Mouse (Mus musculus) heart, postnatal 4 days (tissue): ENCODE measurements around the gene Pcsk6. TPM values are rescaled to one million over a fixed set of nuclear protein-coding genes. Genes with fewer than 3 reads are reported as not detected.
"Not testable (repeated sequence)": the region's sequence is repeated elsewhere in the genome, so short reads cannot be mapped to it uniquely, and the experiment has no call there.

ENCODE experiments used
- DNase-seq: peaks from one replicate; pipeline ENCODE4 v3.0.0; 2021
- total RNA-seq, 2 experiments: library from RNA; stranded (reverse); gene quantifications; 2 replicates each; pipeline ENCODE4 v1.2.3; 2021

Pcsk6 gene
- total RNA-seq, 2 experiments from 2014 or later: 32.7 to 39.8 TPM

GRCm38 (mm10) chr7:66055356-66055755 lies 193.8 kb downstream of the Pcsk6 start:
- DNase-seq: not testable (repeated sequence)

DNA sequence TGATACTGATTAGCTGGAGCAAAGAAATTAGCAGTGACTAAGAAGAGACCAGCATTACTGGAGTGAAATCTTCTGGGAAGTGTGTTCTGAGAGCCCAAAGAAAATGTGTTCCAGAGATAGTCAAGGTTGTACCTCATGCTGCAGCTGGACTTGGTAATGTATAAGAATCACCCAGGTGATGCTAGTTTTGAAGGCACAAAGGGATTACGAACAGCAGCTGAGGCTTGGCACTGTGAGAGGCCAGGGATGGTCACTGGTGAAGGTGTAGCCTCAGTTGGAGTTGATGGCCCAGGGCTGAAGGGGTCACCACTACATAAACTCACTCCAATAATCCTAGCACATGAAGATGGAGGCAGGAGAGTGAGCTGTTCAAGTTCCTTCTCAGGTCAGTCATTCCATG lies 197.2 kb downstream of the Pcsk6 start, which contains the start of gene Snrpa1:
Gene Snrpa1 (plus strand): TSS at position 301 of the 400 bp plus-strand sequence.
- DNase-seq: no peak

GRCm38 (mm10) chr7:66060066-66060956 lies 198.8 kb downstream of the Pcsk6 start:
- DNase-seq: peak; percentile 91

GRCm38 (mm10) chr7:66061057-66061456 lies 199.5 kb downstream of the Pcsk6 start:
- no peak for DNase-seq

- DNase-seq: no peak
Observed at GRCm38 (mm10) chr7:66076411-66076810, 214.9 kb downstream of the Pcsk6 start.

DNA sequence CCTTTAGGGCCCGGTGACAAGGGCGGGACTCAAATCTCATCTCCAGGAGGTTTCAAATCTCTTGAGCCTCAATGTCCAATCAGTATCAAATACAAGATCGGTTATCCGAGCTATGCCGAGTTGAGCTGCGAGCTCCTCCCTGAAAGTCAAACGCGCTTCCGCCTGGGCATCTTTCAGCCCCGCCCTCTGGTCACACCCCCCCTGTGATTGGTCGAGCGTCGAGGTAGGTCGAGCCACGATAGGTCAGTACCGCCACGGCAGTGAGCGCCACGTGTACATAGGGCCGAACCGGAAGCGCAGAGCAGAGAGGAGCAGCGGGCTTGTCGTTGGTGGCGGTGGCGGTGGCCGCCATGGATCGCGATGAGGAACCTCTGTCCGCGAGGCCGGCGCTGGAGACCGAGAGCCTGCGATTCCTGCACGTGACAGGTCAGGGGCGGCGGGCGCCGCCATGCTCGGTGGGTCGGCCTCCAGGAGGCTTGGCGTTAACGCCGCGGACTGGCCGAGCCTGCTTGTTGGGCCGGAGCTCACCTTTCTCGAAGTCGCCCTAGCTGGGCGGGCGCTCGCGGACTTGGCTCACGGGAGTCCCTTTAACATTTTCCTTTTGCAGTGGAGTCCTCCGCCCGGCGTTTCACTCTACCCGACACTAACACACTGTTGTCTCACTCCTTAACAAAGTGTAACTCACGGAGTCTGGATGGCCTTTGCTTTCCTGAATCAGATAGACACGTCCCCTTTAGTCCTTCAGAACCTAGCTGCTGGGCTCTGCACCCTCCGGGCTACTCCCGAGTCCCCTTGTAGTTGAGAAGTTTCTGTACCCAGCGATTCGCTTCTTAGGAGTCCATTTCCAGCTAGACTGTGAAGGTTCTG lies 218.1 kb downstream of the Pcsk6 start, which contains the start of gene Selenos:
Gene Selenos (plus strand): TSS at position 286 of the 867 bp plus-strand sequence.
- peak; percentile 96 for DNase-seq

GRCm38 (mm10) chr7:66080231-66080613 lies 218.7 kb downstream of the Pcsk6 start:
- no peak for DNase-seq

DNA sequence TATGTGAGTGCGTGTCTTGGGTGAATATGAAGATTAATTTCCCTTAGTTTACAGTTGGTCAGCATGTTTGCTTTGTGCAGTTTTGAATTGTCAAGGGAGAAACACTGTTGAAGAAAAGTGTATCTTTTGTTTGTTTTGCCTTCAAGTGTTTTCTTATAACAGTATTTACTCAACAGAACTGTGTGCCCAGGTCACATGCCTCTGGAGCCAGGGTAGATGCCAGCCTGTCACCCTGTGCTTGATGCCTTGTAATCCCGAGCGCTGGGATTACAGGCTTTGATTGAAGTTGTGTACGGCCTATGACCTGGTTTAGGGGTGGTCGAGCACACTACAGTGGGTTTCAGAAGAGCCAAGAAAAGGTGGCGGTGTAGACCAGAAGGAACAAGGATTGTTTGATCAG lies 222.2 kb downstream of the Pcsk6 start:
- no peak for DNase-seq

- DNase-seq: no peak
Observed at GRCm38 (mm10) chr7:66084546-66084945, 223.0 kb downstream of the Pcsk6 start.

DNA sequence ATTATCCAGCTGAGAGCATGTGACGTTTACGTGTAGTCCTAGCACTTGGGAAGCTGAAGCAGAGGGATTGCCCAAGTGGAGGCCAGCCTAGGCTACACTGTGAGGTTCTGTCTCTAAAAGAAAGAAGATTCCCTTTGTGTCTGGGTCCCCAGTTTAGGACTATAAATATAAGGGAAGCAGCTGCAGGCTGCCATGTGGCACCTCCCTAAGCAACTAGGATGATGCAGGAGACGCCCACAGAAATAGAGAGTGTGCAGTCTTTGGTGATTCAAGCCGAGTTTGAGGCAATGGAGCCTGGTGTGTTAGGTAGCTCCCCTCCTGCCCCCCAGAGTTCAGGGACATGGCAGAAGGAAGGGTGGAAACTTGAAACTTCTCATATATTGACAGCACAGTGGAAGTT lies 226.1 kb downstream of the Pcsk6 start:
- no peak for DNase-seq

GRCm38 (mm10) chr7:66088077-66088476 lies 226.5 kb downstream of the Pcsk6 start:
- no peak for DNase-seq

- DNase-seq: no peak
Observed at GRCm38 (mm10) chr7:66090676-66091190, 229.2 kb downstream of the Pcsk6 start.

DNA sequence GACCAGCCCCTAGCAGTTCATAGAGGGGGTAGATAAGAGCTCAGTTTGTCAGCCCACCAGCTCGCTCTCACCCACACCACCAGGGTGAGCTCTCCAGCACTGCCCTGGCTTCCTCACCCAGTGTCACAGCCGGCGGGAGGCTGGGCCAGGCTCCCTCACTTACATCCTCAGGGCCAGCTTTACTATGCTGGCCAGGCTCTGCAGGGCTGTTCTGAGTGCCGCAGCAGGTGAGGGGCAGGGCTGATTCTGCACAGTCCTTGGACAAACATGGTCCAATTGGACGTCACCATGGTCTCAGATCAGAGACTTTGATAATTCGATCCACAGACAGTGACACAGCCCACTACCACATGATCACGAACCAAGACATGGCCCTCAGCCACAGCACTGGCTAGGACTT lies 230.0 kb downstream of the Pcsk6 start:
- DNase-seq: no peak

- DNase-seq: no peak
Observed at GRCm38 (mm10) chr7:66092656-66093055, 231.1 kb downstream of the Pcsk6 start.

DNA sequence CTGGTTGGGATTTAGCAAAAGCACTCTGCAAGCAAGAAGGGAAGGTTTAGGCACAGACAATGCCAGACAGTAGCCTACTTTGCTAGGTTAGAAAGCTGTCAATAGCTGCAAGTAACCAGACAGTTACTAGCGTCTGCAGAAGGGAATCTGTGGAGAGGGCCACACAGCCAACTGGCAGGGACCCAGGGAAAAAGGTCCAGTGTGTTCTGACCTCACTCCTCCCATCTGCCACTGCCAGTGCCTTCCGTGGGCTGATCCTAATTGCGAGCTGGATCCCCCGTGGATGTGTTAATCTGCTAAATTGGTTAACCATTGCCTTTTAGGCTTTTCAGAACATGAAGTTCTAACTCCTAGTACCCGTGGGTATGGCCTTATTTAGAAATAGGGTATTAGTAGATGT lies 232.6 kb downstream of the Pcsk6 start:
- peak; percentile 32 for DNase-seq

DNA sequence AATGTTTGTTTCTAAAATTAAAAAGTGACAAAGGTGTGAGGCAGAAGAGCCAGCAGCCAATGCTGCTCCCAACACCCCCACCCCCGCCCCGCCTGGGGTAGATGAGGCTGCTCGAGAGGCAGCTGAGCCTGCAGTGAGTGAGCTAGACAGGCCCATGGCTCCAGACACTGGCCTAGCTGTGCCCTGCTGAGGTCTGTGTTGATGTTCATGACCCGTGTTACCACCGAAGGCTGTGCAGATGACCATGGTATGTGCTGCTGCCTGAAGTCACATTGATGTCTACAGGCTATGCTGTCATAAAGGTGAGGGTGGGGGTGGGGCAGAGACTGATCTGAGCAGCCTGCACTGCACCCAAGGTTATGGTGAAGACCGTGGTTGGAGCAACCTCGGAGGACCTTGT lies 237.3 kb downstream of the Pcsk6 start:
- DNase-seq: no peak

Other genes with a start within 250 kb of the Pcsk6 start
- gene Tarsl2, start 216.8 kb upstream of the Pcsk6 start, total RNA-seq: 10 to 100 TPM; 30.2 to 30.9 TPM
- 10 to 100 TPM; 17.2 to 20.1 TPM for gene Tm2d3, start 170.6 kb upstream of the Pcsk6 start, total RNA-seq
- not detected for gene Gm45213, start 181.9 kb downstream of the Pcsk6 start, total RNA-seq
- gene Snrpa1, start 197.3 kb downstream of the Pcsk6 start, total RNA-seq: 10 to 100 TPM; 40.1 to 42.7 TPM
- gene Selenos, start 217.9 kb downstream of the Pcsk6 start, total RNA-seq: 10 to 100 TPM; 33.9 to 36.5 TPM
- 10 to 100 TPM; 51.4 to 52.3 TPM for gene Chsy1, start 247.8 kb downstream of the Pcsk6 start, total RNA-seq